Mouse (Mus musculus): Measurements from ENCODE around the gene Tead2. TPM values are rescaled to one million over a fixed set of nuclear protein-coding genes. Genes with fewer than 3 reads are reported as not detected.

Tead2 gene
- total RNA-seq, 4 experiments from 2014 or later = 6.2 to 10.4 (median 8.0) TPM

GRCm38 (mm10) chr7:45228548-45228947 lies 13.0 kb downstream of the Tead2 start:
- no peak for DNase-seq (ENCODE audit: low spot score)

- no peak for DNase-seq (ENCODE audit: low spot score)
Observed at GRCm38 (mm10) chr7:45229046-45229445, 13.5 kb downstream of the Tead2 start.

- DNase-seq (ENCODE audit: low spot score) = no peak
Observed at GRCm38 (mm10) chr7:45229459-45230203, 14.1 kb downstream of the Tead2 start.

- no peak for DNase-seq (ENCODE audit: low spot score)
Observed at GRCm38 (mm10) chr7:45231192-45231591, 15.6 kb downstream of the Tead2 start.

GRCm38 (mm10) chr7:45231941-45232340 lies 16.4 kb downstream of the Tead2 start:
- DNase-seq (ENCODE audit: low spot score) = no peak

GRCm38 (mm10) chr7:45232716-45233465 lies 17.3 kb downstream of the Tead2 start:
- no peak for DNase-seq (ENCODE audit: low spot score)

- DNase-seq (ENCODE audit: low spot score) = no peak
Observed at GRCm38 (mm10) chr7:45233580-45234332, 18.2 kb downstream of the Tead2 start.

- no peak for DNase-seq (ENCODE audit: low spot score)
Observed at GRCm38 (mm10) chr7:45234333-45234841, 18.8 kb downstream of the Tead2 start.

- no peak for DNase-seq (ENCODE audit: low spot score)
Observed at GRCm38 (mm10) chr7:45234922-45235571, 19.5 kb downstream of the Tead2 start.

- no peak for DNase-seq (ENCODE audit: low spot score)
Observed at GRCm38 (mm10) chr7:45235656-45236180, 20.2 kb downstream of the Tead2 start.

GRCm38 (mm10) chr7:45237747-45238699 lies 22.5 kb downstream of the Tead2 start:
- no peak for DNase-seq (ENCODE audit: low spot score)

- no peak for DNase-seq (ENCODE audit: low spot score)
Observed at GRCm38 (mm10) chr7:45238723-45239496, 23.4 kb downstream of the Tead2 start, which contains the start of gene Cd37. TSS of gene Cd37 (minus strand) at chr7:45239115.

- DNase-seq (ENCODE audit: low spot score) = no peak
Observed at GRCm38 (mm10) chr7:45240109-45240508, 24.6 kb downstream of the Tead2 start.

- DNase-seq (ENCODE audit: low spot score) = no peak
Observed at GRCm38 (mm10) chr7:45240633-45241388, 25.3 kb downstream of the Tead2 start, which contains the start of gene Slc6a16. TSS of gene Slc6a16 (plus strand) at chr7:45241085.

GRCm38 (mm10) chr7:45241389-45241749 lies 25.8 kb downstream of the Tead2 start:
- DNase-seq (ENCODE audit: low spot score) = no peak

- no peak for DNase-seq (ENCODE audit: low spot score)
Observed at GRCm38 (mm10) chr7:45247666-45248065, 32.1 kb downstream of the Tead2 start.

- DNase-seq (ENCODE audit: low spot score) = no peak
Observed at GRCm38 (mm10) chr7:45253806-45254205, 38.3 kb downstream of the Tead2 start.

GRCm38 (mm10) chr7:45255822-45256221 lies 40.3 kb downstream of the Tead2 start:
- peak; percentile 16 for DNase-seq (ENCODE audit: low spot score)

All from heart, adult 8-10 months (tissue).